Mouse (Mus musculus) liver, embryonic 14.5 days (tissue): ENCODE data around the gene Lcmt1. TPM values are rescaled to one million over a fixed set of nuclear protein-coding genes. Genes with fewer than 3 reads are reported as not detected.
A peak's percentile ranks its signal among the peaks of the same experiment; 100 is the strongest.

Experiments used
- ATAC-seq: fragments of 200-750 bp; cut with Nextera tagmentation; 2 replicates; pipeline ENCODE4 v1.8.0; 2017; ENCODE audit warnings: moderate number of reproducible peaks, mild to moderate bottlenecking, moderate library complexity; ENCODE audit not compliant: insufficient read depth
- DNase-seq, 3 experiments: peaks; one replicate each; pipeline ENCODE4 v3.0.0-alpha.2; 2012 to 2013; ENCODE audit warnings: low read depth in 3 of 3, low spot score in 3 of 3
- H3K27ac ChIP-seq: fragments of 300-500 bp; sonication (generic); 2 replicates; pipeline ENCODE4 v1.5.1; 2014; ENCODE audit warnings: moderate library complexity, mild to moderate bottlenecking, control low read depth, inconsistent platforms
- H3K27me3 ChIP-seq: fragments of 300-500 bp; sonication (generic); 2 replicates; pipeline ENCODE4 v1.6.1; 2014; ENCODE audit warnings: mild to moderate bottlenecking, low read length, moderate library complexity; ENCODE audit not compliant: control insufficient read depth, insufficient read depth
- H3K36me3 ChIP-seq: fragments of 300-500 bp; sonication (generic); replicated peaks from 2 replicates; pipeline ENCODE4 v1.6.1; 2014; ENCODE audit warnings: low read depth; ENCODE audit not compliant: control insufficient read depth, insufficient read depth
- H3K4me1 ChIP-seq, 2 experiments: fragments of 200-500 bp in 1 of 2; fragments of 300-500 bp in 1 of 2; sonication (generic) in 1 of 2; replicated peaks; 2 replicates each; pipeline ENCODE4 v1.6.1; 2012 to 2014; ENCODE audit warnings: antibody characterized with exemption in 1 of 2, inconsistent platforms in 1 of 2, low read length in 1 of 2; ENCODE audit not compliant: control insufficient read depth in 2 of 2, insufficient read depth in 2 of 2
- H3K4me2 ChIP-seq: fragments of 300-500 bp; sonication (generic); 2 replicates; pipeline ENCODE4 v1.6.1; 2014; ENCODE audit warnings: low read depth, mild to moderate bottlenecking, control low read depth, moderate library complexity
- H3K4me3 ChIP-seq, 2 experiments: fragments of 200-500 bp in 1 of 2; fragments of 300-500 bp in 1 of 2; sonication (generic) in 1 of 2; 2 replicates each; pipeline ENCODE4 v1.5.1; 2012 to 2014; ENCODE audit warnings: low read depth in 2 of 2, low read length in 2 of 2, mild to moderate bottlenecking in 2 of 2, control low read depth in 1 of 2, inconsistent platforms in 1 of 2, moderate library complexity in 1 of 2; ENCODE audit not compliant: insufficient read depth in 1 of 2
- H3K9ac ChIP-seq: fragments of 300-500 bp; sonication (generic); replicated peaks from 2 replicates; pipeline ENCODE4 v1.6.1; 2014; ENCODE audit warnings: mild to moderate bottlenecking, control low read depth, moderate library complexity
- H3K9me3 ChIP-seq: fragments of 300-500 bp; sonication (generic); 2 replicates; pipeline ENCODE4 v1.6.1; 2016; ENCODE audit warnings: low read length, mixed read lengths; ENCODE audit not compliant: control insufficient read depth
- CTCF ChIP-seq: IDR thresholded peaks from 2 replicates; pipeline ENCODE4 v1.5.1; 2016; ENCODE audit warnings: antibody characterized with exemption, low read depth, control low read depth
- EP300 ChIP-seq: IDR thresholded peaks from 2 replicates; pipeline ENCODE4 v1.6.1; 2016; ENCODE audit warnings: antibody characterized with exemption, low read depth
- WGBS: fragments of 180-500 bp; shearing (Covaris S2); extraction: QIAGEN DNeasy Blood & Tissue Kit; methylation state at CpG from one replicate; pipeline ENCODE4 v1.1.7; 2014; ENCODE audit not compliant: insufficient replicate concordance; 5-methylcytosine and 5-hydroxymethylcytosine counted together
- polyA plus RNA-seq, 2 experiments: library from polyadenylated mRNA; depleted of rRNA in 1 of 2; stranded (reverse) in 1 of 2; unstranded in 1 of 2; fragments of >200 nt; fragmentation: Nextera tagmentation in 1 of 2; extraction: Ambion mirVana in 1 of 2; gene quantifications; 2 replicates each; pipeline versions ENCODE4 v1.2.1 to v1.2.3; 2012 to 2014

Gene Lcmt1
- polyA plus RNA-seq, 2 experiments: 18.6 to 23.6 TPM

GRCm38 (mm10) chr7:123368187-123368586 lies 1.4 kb upstream of the Lcmt1 start:
- TF ChIP-seq EP300 (no peak), CTCF (no peak)
- DNase-seq: no peak
- 45% methylated on average over 2 of the region's 2 CpGs for WGBS
- Histone ChIP-seq H3K4me3 (peak overlapping the region; percentile 16 to 78; a peak in 3 of 4 replicates), H3K9me3 (no peaks in the 10 kb centered on the region), H3K4me2 (peak overlapping the region; percentile 85), H3K9ac (peak overlapping the region; percentile 10; the same call in 1 of the 2 replicates), H3K4me1 (peaks cover 37 to 50% of the 10 kb centered on the region in 2 experiments), H3K36me3 (no peaks in the 10 kb centered on the region; the same call in 1 of the 2 replicates), H3K27me3 (no peaks in the 10 kb centered on the region), H3K27ac (no peak overlapping the region)
- ATAC-seq: no peak

DNA sequence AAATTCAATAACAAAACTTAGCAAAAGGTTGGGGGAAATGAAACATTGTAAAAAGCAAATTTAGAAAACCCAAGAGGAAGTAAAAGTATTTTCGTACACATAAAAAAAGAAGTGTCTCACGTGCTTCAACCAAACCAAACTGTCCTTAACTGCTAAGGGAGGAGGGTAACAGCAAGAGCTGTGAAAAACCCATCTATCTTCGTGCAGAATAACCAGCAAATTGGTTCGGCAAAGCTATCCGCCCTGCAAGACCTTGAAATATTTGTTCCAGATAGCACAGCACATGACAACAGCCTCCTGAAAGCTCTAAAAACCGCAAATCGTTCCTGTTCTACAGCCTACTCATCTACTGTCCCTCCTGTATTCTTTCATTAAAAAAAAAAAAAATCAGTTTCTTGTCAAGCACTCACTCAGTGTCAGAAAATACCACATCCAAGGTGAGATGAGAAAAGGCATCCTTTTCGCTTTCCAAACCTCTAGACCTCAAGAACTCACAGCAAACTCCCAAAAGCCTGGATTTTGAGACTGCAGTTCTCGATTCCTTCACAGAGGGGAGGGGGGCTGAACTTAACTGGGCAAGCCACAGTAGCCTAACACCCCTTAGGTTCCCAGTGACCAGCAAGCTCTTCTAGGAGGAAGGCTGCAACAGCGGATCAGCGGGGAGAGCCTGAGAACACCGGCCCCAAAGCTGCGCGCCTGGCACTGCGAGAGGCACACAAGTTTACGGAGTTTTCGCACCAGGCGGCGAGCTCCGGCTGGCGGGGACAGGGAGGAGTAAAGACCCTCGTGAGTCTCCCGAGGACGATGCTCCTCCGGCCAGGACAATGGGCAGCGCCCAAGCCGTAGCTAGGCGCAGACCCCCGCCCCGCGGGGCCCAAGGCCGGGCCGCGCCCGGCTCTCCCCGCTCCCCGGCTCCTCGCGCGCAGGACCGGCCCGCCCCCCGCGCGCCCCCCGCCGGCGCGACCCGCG lies 522 bp upstream of the Lcmt1 start:
- Histone ChIP-seq H3K4me1 (peaks cover 37 to 48% of the 10 kb centered on the region in 2 experiments), H3K9me3 (no peaks in the 10 kb centered on the region)
- peak; percentile 32 for ATAC-seq

DNA sequence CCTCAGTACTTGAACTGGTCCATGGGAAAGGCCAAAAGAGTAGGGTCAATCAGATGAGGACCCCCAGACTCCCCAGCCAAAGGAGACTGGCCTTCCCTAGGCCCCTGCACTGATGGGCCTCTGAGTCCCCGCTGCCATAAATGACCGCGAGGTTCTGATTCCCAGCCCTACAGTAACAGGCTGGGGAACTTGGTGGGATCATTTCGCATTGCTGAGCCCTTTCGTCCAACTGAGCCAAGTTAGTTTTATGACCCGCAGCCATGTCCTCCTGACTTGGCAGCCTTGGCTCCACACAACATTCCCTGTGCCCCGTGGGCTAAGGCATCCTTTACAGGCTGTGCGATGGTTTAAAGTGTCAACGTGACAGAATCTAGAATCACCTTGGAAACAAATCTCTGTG lies 1.1 kb downstream of the Lcmt1 start:
- H3K4me2 ChIP-seq: peak overlapping the region; percentile 88
- H3K27ac ChIP-seq: no peak overlapping the region; the same call in none of the 2 replicates
- TF ChIP-seq EP300: no peak
- TF ChIP-seq CTCF: no peak
- WGBS: 63% methylated on average over 9 of the region's 9 CpGs
- H3K36me3 ChIP-seq: no peaks in the 10 kb centered on the region
- H3K4me3 ChIP-seq: peak overlapping the region; percentile 78 to 89
- H3K9ac ChIP-seq: peak overlapping the region; percentile 94
- H3K9me3 ChIP-seq: no peaks in the 10 kb centered on the region
- DNase-seq (no peak), ATAC-seq (no peak)
- no peaks in the 10 kb centered on the region for H3K27me3 ChIP-seq
- peaks cover 30 to 36% of the 10 kb centered on the region in 2 experiments for H3K4me1 ChIP-seq

More for the DNA sequence above, 522 bp upstream of the Lcmt1 start:
- Histone ChIP-seq H3K9ac (peak overlapping the region; percentile 81), H3K27ac (peak overlapping the region; percentile 14), H3K36me3 (no peaks in the 10 kb centered on the region; the same call in 1 of the 2 replicates), H3K27me3 (no peaks in the 10 kb centered on the region), H3K4me3 (peak overlapping the region; percentile 78 to 89), H3K4me2 (peak overlapping the region; percentile 85)
- 1% methylated on average over 38 of the region's 51 CpGs for WGBS
- no peak for DNase-seq
- TF ChIP-seq EP300 (no peak), CTCF (0 out of 2 replicates have a peak, but pooled peaks have one; percentile 4)

DNA sequence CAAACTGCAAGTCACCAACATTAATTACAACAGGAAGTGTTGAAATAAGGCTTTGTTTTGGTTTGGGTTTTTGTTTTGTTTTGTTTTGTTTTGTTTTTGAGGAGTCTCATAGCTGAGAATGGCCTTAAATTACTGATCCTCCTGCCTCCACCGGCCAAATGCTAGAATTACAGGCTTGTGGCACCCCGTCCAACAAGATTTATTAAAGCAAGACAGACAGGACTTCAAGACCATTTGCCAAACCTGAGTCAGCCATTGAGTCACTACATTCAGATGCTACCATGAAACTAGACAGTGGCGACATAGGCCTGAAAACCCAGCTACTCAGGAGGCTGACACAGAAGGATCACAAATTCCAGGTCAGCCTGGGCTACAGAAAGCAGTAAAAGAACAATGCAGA lies 1.9 kb downstream of the Lcmt1 start:
- ATAC-seq (no peak), DNase-seq (no peak)
- H3K27ac ChIP-seq: no peak overlapping the region

More for the DNA sequence above, 1.9 kb downstream of the Lcmt1 start:
- peak; percentile 38; the same call in 1 of the 2 replicates for TF ChIP-seq CTCF
- no peak for TF ChIP-seq EP300
- Histone ChIP-seq H3K4me1 (peaks cover 22 to 28% of the 10 kb centered on the region in 2 experiments), H3K27me3 (no peaks in the 10 kb centered on the region), H3K9me3 (no peaks in the 10 kb centered on the region), H3K9ac (no peak overlapping the region), H3K36me3 (no peaks in the 10 kb centered on the region), H3K4me3 (no peak overlapping the region), H3K4me2 (no peak overlapping the region)
- 51% methylated on average over 3 of the region's 3 CpGs for WGBS
